Mouse (Mus musculus): ENCODE measurements around the gene Boc. TPM values are rescaled to one million over a fixed set of nuclear protein-coding genes. Genes with fewer than 3 reads are reported as not detected.
A peak's percentile ranks its signal among the peaks of the same experiment; 100 is the strongest.

Boc gene
- polyA plus RNA-seq, 1 experiment from 2014 or later, result 57.6 TPM

DNA sequence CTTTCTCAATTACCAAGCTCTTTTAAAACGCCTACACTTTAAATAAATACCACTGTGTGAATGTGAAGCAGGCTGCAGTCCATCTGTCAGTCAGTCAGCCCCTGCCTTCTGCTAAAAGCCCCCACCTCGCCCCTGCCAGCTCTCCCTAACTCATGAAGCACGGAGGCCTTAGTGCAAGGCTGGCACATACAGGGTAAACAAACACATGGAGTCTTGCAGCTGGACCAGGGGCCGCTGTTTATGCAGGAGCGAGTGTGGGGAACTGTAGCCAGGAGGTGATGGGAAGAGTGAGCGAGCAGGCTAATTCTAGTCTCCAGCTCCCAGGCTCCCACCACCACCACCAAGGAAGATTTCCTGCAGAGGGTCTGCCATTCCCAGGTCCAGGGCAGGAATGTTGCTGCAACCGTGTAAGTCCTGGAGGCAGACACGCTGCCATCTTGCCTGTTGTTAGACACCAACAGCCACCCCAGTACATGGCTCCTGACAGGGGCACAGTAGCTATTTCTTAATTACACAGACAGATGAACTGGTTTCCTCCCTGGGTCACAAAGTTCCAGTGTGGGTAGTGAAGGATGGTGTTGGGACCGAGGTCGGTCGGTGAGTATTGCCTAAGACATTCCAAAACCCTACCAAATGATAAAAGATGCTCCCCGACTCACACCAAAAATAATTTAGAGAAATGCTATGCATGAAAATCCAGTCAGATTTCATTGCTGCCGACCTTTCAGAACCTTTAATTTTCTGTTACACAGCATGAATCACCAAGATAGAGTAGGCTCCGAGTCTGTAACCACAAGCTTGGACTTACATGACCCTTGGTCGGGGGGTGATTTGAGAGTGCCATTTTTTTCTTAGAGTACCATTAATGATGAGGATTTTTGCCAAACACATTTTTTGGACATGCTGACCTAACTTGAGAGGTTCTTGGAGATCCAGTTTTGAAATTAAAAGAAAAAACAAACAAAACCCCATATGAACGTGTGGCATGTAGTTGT, 20.0 kb downstream of the Boc start:
- H3K27ac ChIP-seq, result peak overlapping the region; percentile 14; the same call in 1 of the 2 replicates
- no peak overlapping the region; the same call in 1 of the 2 replicates for H3K4me3 ChIP-seq
- 43% methylated on average over 16 of the region's 16 CpGs for WGBS
- no peak for ATAC-seq (ENCODE audit: insufficient number of reproducible peaks, low FRiP score, low TSS enrichment, low read depth)
- H3K9me3 ChIP-seq, result no peaks in the 10 kb centered on the region
- H3K9ac ChIP-seq, result no peak overlapping the region
- no peaks in the 10 kb centered on the region for H3K27me3 ChIP-seq
- H3K4me2 ChIP-seq, result peak overlapping the region; percentile 19; the same call in 1 of the 2 replicates
- H3K4me1 ChIP-seq, result peaks cover 85% of the 10 kb centered on the region
- H3K36me3 ChIP-seq, result peaks cover 7% of the 10 kb centered on the region; the same call in 1 of the 2 replicates

DNA sequence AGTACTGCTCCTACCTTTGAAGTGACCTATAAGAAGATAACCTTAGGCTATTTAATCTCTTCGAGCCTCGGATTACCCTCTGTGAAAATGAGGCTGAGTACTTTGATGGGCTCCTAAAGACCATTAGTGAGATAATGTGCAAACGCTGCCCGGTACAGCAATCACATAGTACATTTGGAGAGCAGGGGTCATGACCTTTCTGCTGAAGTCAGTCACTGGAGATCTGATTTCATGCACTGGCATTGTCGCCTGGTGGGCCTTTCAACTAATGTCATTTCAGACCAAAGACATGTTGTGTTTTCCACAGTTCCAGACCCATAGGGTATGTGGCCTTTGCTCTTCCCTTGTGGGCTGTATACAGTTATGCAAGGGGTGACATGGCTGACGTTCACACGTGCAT, 24.6 kb downstream of the Boc start:
- Histone ChIP-seq H3K4me3 (no peak overlapping the region), H3K4me1 (peaks cover 82% of the 10 kb centered on the region), H3K9ac (no peak overlapping the region), H3K9me3 (no peaks in the 10 kb centered on the region), H3K36me3 (peaks cover 20% of the 10 kb centered on the region), H3K4me2 (no peak overlapping the region), H3K27ac (no peak overlapping the region), H3K27me3 (no peaks in the 10 kb centered on the region)
- ATAC-seq (ENCODE audit: insufficient number of reproducible peaks, low FRiP score, low TSS enrichment, low read depth), result no peak
- WGBS, result 25% methylated on average over 7 of the region's 7 CpGs

DNA sequence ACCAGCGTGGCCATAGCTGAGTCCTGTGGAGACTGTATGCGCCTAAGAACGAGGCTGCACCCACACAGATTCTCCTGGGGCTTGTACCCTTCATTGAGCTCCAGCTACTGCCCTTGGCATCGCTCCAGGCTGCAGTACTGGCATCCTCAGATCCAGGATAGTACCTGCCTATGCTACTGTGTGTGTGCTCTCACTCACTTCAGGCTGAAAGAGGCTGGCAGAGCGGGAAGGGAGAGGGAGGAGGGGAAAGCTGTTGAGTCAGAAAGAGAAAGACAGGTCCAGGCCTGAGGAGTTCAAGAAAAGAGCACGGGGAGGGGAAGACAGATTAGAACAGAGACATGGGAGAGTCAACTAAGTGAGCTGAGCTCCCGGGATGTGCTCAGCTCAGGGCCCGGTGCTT, 25.2 kb downstream of the Boc start:
- Histone ChIP-seq H3K27me3 (no peaks in the 10 kb centered on the region), H3K4me2 (no peak overlapping the region), H3K9ac (no peak overlapping the region), H3K4me1 (peaks cover 77% of the 10 kb centered on the region), H3K4me3 (no peak overlapping the region), H3K9me3 (no peaks in the 10 kb centered on the region), H3K36me3 (peaks cover 20% of the 10 kb centered on the region), H3K27ac (0 out of 2 replicates have a peak overlapping the region, but pooled peaks have one; percentile 30)
- 51% methylated on average over 8 of the region's 8 CpGs for WGBS
- no peak for ATAC-seq (ENCODE audit: insufficient number of reproducible peaks, low FRiP score, low TSS enrichment, low read depth)

DNA sequence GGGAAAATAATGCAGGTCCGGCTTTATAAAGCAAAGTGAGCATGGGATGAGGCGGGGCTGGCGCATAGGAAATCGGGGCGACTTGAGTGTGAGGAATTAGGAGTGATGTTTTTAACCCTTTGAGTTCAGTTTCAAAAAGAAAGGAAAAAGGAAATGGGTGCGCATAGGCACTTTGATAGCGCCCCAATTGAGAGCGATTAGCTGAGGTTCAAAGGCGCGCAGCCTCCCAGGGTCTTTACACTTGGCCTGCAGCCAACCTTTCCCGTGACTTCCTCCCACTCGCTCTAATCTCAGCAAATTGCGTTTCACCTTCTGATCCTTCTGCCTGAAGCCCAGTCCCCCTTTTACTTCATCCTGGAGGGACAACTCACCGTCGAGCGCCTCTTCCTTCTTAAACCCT, 25.8 kb downstream of the Boc start:
- Histone ChIP-seq H3K27ac (0 out of 2 replicates have a peak overlapping the region, but pooled peaks have one; percentile 30), H3K9ac (no peak overlapping the region), H3K9me3 (no peaks in the 10 kb centered on the region), H3K4me1 (peaks cover 76% of the 10 kb centered on the region), H3K4me2 (no peak overlapping the region), H3K4me3 (no peak overlapping the region), H3K27me3 (no peaks in the 10 kb centered on the region), H3K36me3 (peaks cover 22% of the 10 kb centered on the region)
- no peak for ATAC-seq (ENCODE audit: insufficient number of reproducible peaks, low FRiP score, low TSS enrichment, low read depth)
- WGBS, result 64% methylated on average over 16 of the region's 16 CpGs

GRCm38 (mm10) chr16:44531239-44531797, 27.4 kb downstream of the Boc start:
- Histone ChIP-seq H3K4me3 (peak overlapping the region; percentile 11; the same call in 1 of the 2 replicates), H3K4me2 (peak overlapping the region; percentile 27; the same call in 1 of the 2 replicates), H3K9ac (peak overlapping the region; percentile 20; the same call in 1 of the 2 replicates), H3K36me3 (peaks cover 19% of the 10 kb centered on the region), H3K9me3 (no peaks in the 10 kb centered on the region), H3K4me1 (peaks cover 80% of the 10 kb centered on the region), H3K27me3 (no peaks in the 10 kb centered on the region), H3K27ac (peak overlapping the region; percentile 54)
- WGBS, result 40% methylated on average over 12 of the region's 12 CpGs
- no peak for ATAC-seq (ENCODE audit: insufficient number of reproducible peaks, low FRiP score, low TSS enrichment, low read depth)

DNA sequence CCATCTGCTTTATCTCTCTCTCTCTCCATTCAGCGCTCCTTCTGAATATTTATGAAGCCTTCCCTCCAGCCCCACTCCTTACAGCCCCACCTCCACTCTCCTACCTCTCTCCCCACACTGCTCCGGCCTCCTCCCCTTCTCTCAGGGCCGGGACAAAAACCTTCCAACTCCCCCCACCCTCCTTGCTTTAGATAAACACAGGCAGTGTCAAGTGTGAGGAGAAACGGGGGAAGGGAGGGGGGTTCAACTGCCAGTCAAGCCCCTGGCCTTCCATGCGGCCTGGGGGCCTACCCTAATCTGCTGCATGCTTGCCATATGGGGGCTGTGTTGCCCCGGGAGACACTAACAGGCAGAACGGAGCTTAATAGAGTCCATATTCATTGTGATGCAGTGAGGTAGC, 27.9 kb downstream of the Boc start:
- Histone ChIP-seq H3K4me2 (peak overlapping the region; percentile 27; the same call in 1 of the 2 replicates), H3K9me3 (no peaks in the 10 kb centered on the region), H3K4me1 (peaks cover 76% of the 10 kb centered on the region), H3K27ac (peak overlapping the region; percentile 54; the same call in 1 of the 2 replicates), H3K4me3 (peak overlapping the region; percentile 11; the same call in 1 of the 2 replicates), H3K36me3 (peaks cover 15% of the 10 kb centered on the region), H3K27me3 (no peaks in the 10 kb centered on the region), H3K9ac (peak overlapping the region; percentile 20; the same call in 1 of the 2 replicates)
- WGBS, result 7% methylated on average over 7 of the region's 7 CpGs
- no peak for ATAC-seq (ENCODE audit: insufficient number of reproducible peaks, low FRiP score, low TSS enrichment, low read depth)

- no peak overlapping the region for H3K4me3 ChIP-seq
- H3K9me3 ChIP-seq, result no peaks in the 10 kb centered on the region
- H3K4me2 ChIP-seq, result no peak overlapping the region
- H3K36me3 ChIP-seq, result peaks cover 15% of the 10 kb centered on the region
- 42% methylated on average over 9 of the region's 9 CpGs for WGBS
- no peak for ATAC-seq (ENCODE audit: insufficient number of reproducible peaks, low FRiP score, low TSS enrichment, low read depth)
- H3K27ac ChIP-seq, result no peak overlapping the region
- H3K27me3 ChIP-seq, result no peaks in the 10 kb centered on the region
- H3K9ac ChIP-seq, result no peak overlapping the region
- H3K4me1 ChIP-seq, result peaks cover 70% of the 10 kb centered on the region
These were observed 28.5 kb downstream of the Boc start for GRCm38 (mm10) chr16:44530191-44530590.

GRCm38 (mm10) chr16:44529691-44530090, 29.0 kb downstream of the Boc start:
- Histone ChIP-seq H3K4me1 (peaks cover 67% of the 10 kb centered on the region), H3K36me3 (peaks cover 15% of the 10 kb centered on the region), H3K9ac (no peak overlapping the region), H3K4me3 (no peak overlapping the region), H3K9me3 (no peaks in the 10 kb centered on the region), H3K4me2 (no peak overlapping the region), H3K27ac (no peak overlapping the region), H3K27me3 (no peaks in the 10 kb centered on the region)
- 76% methylated on average over 8 of the region's 8 CpGs for WGBS
- ATAC-seq (ENCODE audit: insufficient number of reproducible peaks, low FRiP score, low TSS enrichment, low read depth), result no peak

GRCm38 (mm10) chr16:44528955-44529354, 29.7 kb downstream of the Boc start:
- peaks cover 64% of the 10 kb centered on the region for H3K4me1 ChIP-seq
- peaks cover 15% of the 10 kb centered on the region for H3K36me3 ChIP-seq
- ATAC-seq (ENCODE audit: insufficient number of reproducible peaks, low FRiP score, low TSS enrichment, low read depth), result no peak
- H3K27ac ChIP-seq, result no peak overlapping the region
- WGBS, result 89% methylated on average over 7 of the region's 7 CpGs
- no peaks in the 10 kb centered on the region for H3K27me3 ChIP-seq
- H3K9ac ChIP-seq, result no peak overlapping the region
- no peak overlapping the region for H3K4me3 ChIP-seq
- no peaks in the 10 kb centered on the region for H3K9me3 ChIP-seq
- H3K4me2 ChIP-seq, result no peak overlapping the region

DNA sequence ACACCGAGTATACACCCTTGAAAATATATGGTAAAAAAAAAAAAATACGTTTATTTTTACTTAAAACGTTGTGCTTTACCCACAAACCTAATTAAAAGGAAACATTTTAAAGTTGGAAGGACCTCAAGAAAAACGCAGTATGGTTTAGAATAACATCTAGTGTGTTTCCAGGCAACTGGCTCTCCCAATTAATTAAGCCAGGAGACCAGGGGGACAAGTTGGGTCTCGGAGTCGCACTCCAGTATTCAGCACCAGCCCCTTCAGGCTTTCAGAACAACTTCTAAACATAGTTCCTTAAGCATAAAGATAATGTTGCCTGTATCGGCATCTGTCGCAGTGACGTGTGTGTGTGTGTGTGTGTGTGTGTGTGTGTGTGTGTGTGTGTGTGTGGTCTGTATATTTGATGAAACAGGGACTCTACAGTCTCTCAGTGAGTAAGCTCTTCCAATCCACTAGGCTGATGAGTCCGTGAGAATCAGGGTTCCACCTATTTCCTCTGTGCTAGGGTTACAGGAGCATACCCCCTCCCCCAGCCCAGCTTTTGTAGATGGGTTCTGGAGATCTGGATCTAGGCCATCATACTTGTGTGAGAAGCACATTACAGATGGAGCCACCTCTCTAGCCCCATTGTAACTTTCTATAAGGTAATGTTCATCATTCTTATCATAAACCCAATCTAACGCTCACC, 31.3 kb downstream of the Boc start:
- peak overlapping the region; percentile 57 for H3K27ac ChIP-seq
- no peak overlapping the region for H3K9ac ChIP-seq
- no peak overlapping the region for H3K4me2 ChIP-seq
- peaks cover 50% of the 10 kb centered on the region for H3K4me1 ChIP-seq
- no peak; the same call in 1 of the 2 replicates for ATAC-seq (ENCODE audit: insufficient number of reproducible peaks, low FRiP score, low TSS enrichment, low read depth)
- no peaks in the 10 kb centered on the region for H3K27me3 ChIP-seq
- no peak overlapping the region for H3K4me3 ChIP-seq
- H3K36me3 ChIP-seq, result peaks cover 9% of the 10 kb centered on the region
- no peaks in the 10 kb centered on the region for H3K9me3 ChIP-seq
- WGBS, result 38% methylated on average over 11 of the region's 11 CpGs

DNA sequence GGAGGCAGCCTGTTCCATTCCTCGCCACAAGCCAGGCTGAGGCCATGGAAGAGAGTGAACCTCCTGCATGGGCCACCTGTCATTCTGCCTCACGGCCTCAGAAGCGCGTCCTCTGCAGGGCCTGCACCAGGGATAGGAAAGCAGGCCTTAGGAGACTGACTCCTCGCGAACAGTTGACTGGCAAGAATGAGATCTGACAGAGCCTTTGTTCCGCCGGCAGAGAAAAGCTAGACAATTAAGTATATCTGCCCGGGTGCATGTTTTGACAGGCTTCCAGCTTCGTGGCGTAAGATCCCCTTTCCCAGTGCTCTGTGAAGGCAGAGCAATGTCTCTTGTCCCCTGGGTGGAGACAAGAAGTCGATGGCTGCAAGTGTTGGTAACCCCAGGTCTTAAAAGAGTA, 32.0 kb downstream of the Boc start:
- WGBS, result 23% methylated on average over 12 of the region's 12 CpGs
- no peak for ATAC-seq (ENCODE audit: insufficient number of reproducible peaks, low FRiP score, low TSS enrichment, low read depth)
- no peak overlapping the region; the same call in 1 of the 2 replicates for H3K4me2 ChIP-seq
- H3K36me3 ChIP-seq, result peaks cover 5% of the 10 kb centered on the region; the same call in 1 of the 2 replicates
- peak overlapping the region; percentile 65 for H3K27ac ChIP-seq
- peaks cover 46% of the 10 kb centered on the region for H3K4me1 ChIP-seq
- H3K4me3 ChIP-seq, result no peak overlapping the region
- H3K27me3 ChIP-seq, result no peaks in the 10 kb centered on the region
- no peaks in the 10 kb centered on the region for H3K9me3 ChIP-seq
- H3K9ac ChIP-seq, result no peak overlapping the region

All from limb, embryonic 15.5 days (tissue).